Mouse (Mus musculus): ENCODE data around the gene Erg. TPM values are rescaled to one million over a fixed set of nuclear protein-coding genes. Genes with fewer than 3 reads are reported as not detected.

Gene Erg
- polyA plus RNA-seq, 1 experiment = 17.6 TPM

DNA sequence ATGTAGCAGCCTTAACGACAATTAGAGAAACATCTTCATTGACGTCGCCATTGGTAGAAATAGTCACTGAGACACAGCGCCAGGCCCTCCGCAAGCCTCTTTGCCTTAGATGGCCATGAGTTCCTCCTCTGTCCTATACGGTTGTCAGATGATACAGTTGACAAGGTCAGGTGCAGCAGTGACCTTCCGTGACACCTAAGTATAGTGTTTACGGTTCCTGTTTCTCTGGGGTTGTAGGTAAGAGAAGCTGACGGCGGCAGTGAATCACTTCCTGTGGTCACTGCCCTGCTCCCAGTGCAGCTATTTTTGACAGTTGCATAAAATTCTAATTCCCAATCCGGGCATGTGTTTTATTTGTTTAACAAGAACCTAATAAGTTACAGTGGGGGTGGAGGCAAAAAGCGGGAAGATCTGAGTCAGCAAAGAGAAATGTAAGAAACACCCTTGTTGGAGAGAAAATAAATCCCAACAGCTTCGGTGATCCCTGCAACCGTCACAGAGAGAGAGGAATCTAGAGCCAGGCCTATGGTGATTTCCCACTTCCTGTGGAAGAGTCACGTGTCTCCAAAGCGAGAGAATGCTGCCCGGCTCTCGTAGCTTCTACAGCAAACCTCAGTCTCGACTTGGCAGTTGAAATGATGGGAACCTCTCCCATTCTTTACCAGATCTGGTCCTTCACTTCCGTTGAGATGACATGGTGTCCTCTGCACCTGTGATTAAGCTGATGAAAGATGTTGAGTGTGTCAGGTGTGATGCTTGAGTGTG is 25.8 kb upstream of the Erg start:
- TF ChIP-seq POLR2A (IDR thresholded peaks at IDR 0.05; ENCODE audit: low read depth, low read length) (no peak), CTCF (IDR thresholded peaks at IDR 0.05; ENCODE audit: borderline replicate concordance, insufficient read depth, low read length) (no peak)
- Histone ChIP-seq H3K27ac (ENCODE audit: insufficient read depth, low read length) (peak overlapping the region; percentile 5; the same call in 1 of the 2 replicates), H3K4me3 (ENCODE audit: insufficient read depth, low read length) (no peak overlapping the region), H3K4me1 (ENCODE audit: control insufficient read depth, insufficient read depth, low read length) (peaks cover 5% of the 10 kb centered on the region; the same call in 1 of the 2 replicates)

DNA sequence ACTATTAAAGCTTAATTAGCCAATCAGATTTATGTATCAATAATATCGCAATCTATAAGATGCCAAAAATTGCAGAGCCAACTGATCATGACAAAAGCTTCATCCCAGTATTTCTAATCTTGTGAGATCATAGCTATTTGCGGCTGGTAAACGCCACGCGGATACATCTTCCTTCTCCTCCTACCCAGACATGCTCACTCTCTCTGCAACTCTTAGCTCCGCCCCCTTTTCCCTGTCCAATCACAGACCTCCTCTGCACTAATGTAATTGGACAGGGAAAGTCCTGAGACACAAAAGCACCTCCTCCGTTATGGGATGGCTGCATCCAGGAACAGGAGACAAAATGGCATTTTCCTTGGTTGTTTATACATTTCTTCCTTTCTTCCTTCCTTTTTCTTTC is 22.2 kb upstream of the Erg start:
- Histone ChIP-seq H3K4me3 (ENCODE audit: insufficient read depth, low read length) (no peak overlapping the region), H3K27ac (ENCODE audit: insufficient read depth, low read length) (no peak overlapping the region), H3K4me1 (ENCODE audit: control insufficient read depth, insufficient read depth, low read length) (peaks cover 5% of the 10 kb centered on the region; the same call in 1 of the 2 replicates)
- TF ChIP-seq CTCF (IDR thresholded peaks at IDR 0.05; ENCODE audit: borderline replicate concordance, insufficient read depth, low read length) (no peak), POLR2A (IDR thresholded peaks at IDR 0.05; ENCODE audit: low read depth, low read length) (no peak)

DNA sequence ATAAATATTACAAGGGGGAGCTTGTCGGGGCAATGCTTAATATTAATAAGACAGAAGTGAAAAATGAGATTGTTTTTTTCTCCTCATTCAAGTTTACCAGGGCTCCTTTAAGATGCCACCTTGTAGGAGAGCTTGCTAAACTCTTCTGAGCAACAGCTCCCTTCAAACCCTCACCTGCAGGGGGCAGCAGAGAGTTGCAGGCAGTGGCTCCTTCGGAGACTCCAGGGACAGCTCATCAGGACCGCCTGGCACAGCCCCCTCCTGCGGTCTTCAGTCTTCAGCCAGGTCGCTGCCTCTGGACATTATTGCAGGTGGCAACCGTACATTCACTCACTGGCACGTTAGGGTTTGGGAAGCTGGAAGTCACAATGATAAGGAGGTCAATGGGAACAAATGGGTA is 18.9 kb upstream of the Erg start:
- no peak for TF ChIP-seq POLR2A (IDR thresholded peaks at IDR 0.05; ENCODE audit: low read depth, low read length)
- TF ChIP-seq CTCF (IDR thresholded peaks at IDR 0.05; ENCODE audit: borderline replicate concordance, insufficient read depth, low read length) = peak; percentile 62
- Histone ChIP-seq H3K27ac (ENCODE audit: insufficient read depth, low read length) (no peak overlapping the region), H3K4me3 (ENCODE audit: insufficient read depth, low read length) (no peak overlapping the region), H3K4me1 (ENCODE audit: control insufficient read depth, insufficient read depth, low read length) (no peaks in the 10 kb centered on the region)

DNA sequence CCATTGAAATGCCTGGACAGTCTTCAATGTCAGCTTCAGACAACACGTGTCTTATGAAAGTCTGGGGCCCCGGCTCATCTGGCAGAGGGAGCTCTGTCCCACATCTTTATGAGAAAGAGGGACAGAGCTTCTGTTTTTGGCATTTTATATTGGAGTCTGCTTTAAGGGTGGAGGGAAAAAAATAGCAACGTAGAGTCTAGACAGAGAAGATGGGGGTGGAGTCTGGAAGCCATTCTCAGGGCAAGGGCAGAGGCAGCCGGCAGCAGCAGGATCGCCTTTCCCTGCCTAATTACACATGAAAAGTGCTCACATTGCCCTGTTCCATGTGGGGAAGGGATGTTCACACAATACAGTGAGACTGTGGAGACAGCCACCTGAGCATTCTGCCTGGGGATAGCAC is 16.1 kb upstream of the Erg start:
- TF ChIP-seq CTCF (IDR thresholded peaks at IDR 0.05; ENCODE audit: borderline replicate concordance, insufficient read depth, low read length) (no peak), POLR2A (IDR thresholded peaks at IDR 0.05; ENCODE audit: low read depth, low read length) (no peak)
- no peak overlapping the region for H3K4me3 ChIP-seq (ENCODE audit: insufficient read depth, low read length)
- peak overlapping the region; percentile 20; the same call in 1 of the 2 replicates for H3K27ac ChIP-seq (ENCODE audit: insufficient read depth, low read length)
- no peaks in the 10 kb centered on the region for H3K4me1 ChIP-seq (ENCODE audit: control insufficient read depth, insufficient read depth, low read length)

DNA sequence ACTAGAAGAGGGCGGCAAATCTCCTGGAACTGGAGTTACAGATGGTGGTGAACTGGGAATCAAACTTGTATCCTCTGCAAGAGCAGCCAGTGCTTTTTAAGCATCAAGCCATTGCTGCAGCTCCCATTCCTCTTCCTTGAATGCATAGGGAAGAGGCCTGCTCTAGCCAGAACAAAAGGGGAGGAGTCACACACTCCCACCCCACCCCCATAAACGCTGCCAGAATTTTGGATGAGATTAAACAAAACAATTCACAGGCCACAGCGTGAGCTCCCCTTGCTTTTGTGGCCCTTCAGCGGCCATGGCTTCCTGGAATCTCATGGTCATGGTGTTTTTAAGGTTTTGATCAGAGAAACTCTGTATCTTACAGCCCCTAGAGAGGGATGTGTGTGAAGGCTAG is 15.4 kb upstream of the Erg start:
- Histone ChIP-seq H3K27ac (ENCODE audit: insufficient read depth, low read length) (peak overlapping the region; percentile 20; the same call in 1 of the 2 replicates), H3K4me3 (ENCODE audit: insufficient read depth, low read length) (no peak overlapping the region)
- no peak for TF ChIP-seq POLR2A (IDR thresholded peaks at IDR 0.05; ENCODE audit: low read depth, low read length)
- TF ChIP-seq CTCF (IDR thresholded peaks at IDR 0.05; ENCODE audit: borderline replicate concordance, insufficient read depth, low read length) = no peak

DNA sequence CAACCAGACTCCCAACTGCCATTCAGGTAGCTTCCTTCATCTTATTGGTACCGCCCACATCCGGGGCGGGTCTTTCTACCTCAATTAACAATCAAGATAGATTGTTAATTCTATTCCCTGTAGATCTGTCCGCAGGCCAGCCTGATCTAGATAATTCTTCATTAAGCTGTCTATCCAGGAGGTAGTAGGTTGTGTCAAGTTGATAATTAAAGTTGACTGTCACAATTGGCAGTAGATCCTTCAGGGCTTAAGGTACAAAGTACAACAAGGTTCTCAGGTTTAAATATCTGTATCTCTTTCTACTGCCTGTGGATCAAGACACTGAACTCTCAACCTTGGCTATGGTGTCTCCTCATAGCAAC is 14.8 kb upstream of the Erg start:
- H3K4me1 ChIP-seq (ENCODE audit: control insufficient read depth, insufficient read depth, low read length) = peaks cover 4% of the 10 kb centered on the region
- no peak overlapping the region for H3K4me3 ChIP-seq (ENCODE audit: insufficient read depth, low read length)
- no peak for TF ChIP-seq CTCF (IDR thresholded peaks at IDR 0.05; ENCODE audit: borderline replicate concordance, insufficient read depth, low read length)
- no peak for TF ChIP-seq POLR2A (IDR thresholded peaks at IDR 0.05; ENCODE audit: low read depth, low read length)
- H3K27ac ChIP-seq (ENCODE audit: insufficient read depth, low read length) = no peak overlapping the region

More for the DNA sequence above, 15.4 kb upstream of the Erg start:
- H3K4me1 ChIP-seq (ENCODE audit: control insufficient read depth, insufficient read depth, low read length) = peaks cover 1% of the 10 kb centered on the region

DNA sequence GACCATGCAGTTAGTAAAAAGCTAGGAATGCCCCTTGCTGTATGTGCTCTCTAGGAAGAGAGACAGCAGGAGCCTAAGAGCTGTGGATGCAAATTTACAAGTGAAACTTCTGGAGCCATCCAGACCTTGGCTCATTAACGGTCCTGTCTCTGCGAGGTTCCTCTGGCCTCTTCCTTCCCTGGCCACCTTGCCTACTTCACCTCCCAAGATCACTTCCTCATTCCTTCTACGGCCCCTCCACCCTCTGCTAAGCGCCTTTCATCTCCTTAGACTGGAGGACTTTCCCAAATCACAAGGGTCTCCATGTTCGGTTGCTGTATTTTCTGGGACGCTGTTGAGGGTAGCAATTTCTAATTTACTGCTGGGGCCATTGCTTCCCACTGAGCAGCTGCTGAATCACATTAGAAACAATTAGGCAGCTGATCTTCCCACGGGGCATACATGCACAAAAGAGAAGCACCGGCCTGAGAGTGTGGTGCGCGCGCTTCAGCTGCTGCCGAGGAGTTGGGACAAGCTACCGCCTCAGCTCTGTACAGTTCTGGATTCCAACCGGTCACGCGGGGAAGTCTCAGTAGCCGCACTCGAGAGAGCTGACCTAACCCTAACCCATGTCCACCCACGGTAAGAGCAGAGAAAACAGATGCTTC is 14.3 kb upstream of the Erg start:
- TF ChIP-seq CTCF (IDR thresholded peaks at IDR 0.05; ENCODE audit: borderline replicate concordance, insufficient read depth, low read length) (no peak), POLR2A (IDR thresholded peaks at IDR 0.05; ENCODE audit: low read depth, low read length) (no peak)
- Histone ChIP-seq H3K4me1 (ENCODE audit: control insufficient read depth, insufficient read depth, low read length) (peaks cover 4% of the 10 kb centered on the region), H3K4me3 (ENCODE audit: insufficient read depth, low read length) (no peak overlapping the region), H3K27ac (ENCODE audit: insufficient read depth, low read length) (no peak overlapping the region)

DNA sequence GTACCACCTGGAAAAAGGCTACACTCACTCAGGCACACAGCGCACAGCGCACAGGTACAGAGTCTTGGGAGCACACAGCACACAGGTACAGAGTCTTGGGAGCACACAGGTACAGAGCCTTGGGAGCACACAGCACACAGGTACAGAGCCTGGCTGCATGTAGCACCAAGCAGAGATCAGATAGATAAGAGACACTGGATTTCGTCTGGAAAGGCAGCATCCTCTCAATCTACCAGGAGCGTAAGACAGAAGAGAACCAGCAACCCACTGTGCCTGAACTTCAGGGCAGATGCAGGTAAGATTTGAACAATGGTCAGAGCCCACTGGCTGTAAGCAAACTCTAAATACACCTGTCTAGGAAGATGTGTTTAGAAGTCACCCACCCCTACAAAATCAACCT is 12.5 kb upstream of the Erg start:
- no peak overlapping the region for H3K27ac ChIP-seq (ENCODE audit: insufficient read depth, low read length)
- no peak overlapping the region for H3K4me3 ChIP-seq (ENCODE audit: insufficient read depth, low read length)
- TF ChIP-seq POLR2A (IDR thresholded peaks at IDR 0.05; ENCODE audit: low read depth, low read length) (no peak), CTCF (IDR thresholded peaks at IDR 0.05; ENCODE audit: borderline replicate concordance, insufficient read depth, low read length) (no peak)
- peaks cover 4% of the 10 kb centered on the region for H3K4me1 ChIP-seq (ENCODE audit: control insufficient read depth, insufficient read depth, low read length)

DNA sequence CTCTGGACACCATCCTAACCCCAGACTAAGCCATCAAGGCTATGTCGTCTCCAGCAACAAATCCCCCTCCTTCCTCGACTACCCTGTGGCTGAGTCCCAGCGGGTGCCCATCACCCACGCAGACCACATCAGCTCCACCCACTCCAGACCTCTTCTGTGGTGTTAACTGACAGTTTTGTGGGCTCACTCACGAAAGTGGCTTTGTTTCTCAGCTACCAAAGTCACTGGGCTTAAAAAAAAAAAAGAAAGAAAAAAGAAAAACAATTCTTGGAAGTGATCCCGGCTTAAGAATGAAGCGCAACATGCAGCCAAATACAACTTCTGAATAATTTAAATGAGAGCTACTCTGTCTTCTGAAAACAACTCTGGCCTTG is 11.2 kb upstream of the Erg start:
- H3K4me1 ChIP-seq (ENCODE audit: control insufficient read depth, insufficient read depth, low read length) = peaks cover 4% of the 10 kb centered on the region
- H3K27ac ChIP-seq (ENCODE audit: insufficient read depth, low read length) = peak overlapping the region; percentile 74
- TF ChIP-seq CTCF (IDR thresholded peaks at IDR 0.05; ENCODE audit: borderline replicate concordance, insufficient read depth, low read length) = no peak
- no peak for TF ChIP-seq POLR2A (IDR thresholded peaks at IDR 0.05; ENCODE audit: low read depth, low read length)
- H3K4me3 ChIP-seq (ENCODE audit: insufficient read depth, low read length) = no peak overlapping the region

DNA sequence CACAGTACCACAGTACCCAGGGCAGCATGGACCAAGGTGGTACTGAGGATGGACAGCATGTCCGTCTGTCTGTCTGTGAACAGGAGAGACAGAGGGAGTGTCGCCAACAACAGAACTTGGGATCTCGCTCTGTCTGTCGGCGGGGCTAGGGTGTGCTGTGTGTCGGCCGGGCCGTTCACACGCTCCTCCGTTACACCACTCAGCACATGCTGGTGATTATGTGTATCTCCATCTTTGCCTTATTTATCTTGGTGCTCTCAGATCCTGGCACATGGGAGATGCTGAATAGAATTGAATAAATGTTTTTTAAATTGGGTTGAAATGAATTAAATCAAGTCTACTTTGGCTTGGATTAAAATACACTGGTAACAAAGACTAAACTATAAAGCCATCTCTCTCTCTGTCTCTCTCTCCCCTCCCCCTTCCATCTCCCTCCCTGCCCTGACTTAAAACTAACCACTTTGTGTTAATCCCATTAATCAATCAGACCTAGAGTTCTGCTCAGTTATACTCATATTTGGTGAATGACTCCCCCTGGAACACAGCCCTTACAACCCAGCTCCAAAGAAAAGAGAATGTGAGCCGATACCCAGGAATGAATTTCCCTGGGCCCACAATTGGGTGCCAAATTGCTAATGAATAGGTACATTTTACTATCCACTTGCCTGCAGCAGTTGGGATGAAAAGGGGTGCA is 10.6 kb upstream of the Erg start:
- Histone ChIP-seq H3K4me3 (ENCODE audit: insufficient read depth, low read length) (no peak overlapping the region), H3K4me1 (ENCODE audit: control insufficient read depth, insufficient read depth, low read length) (peaks cover 4% of the 10 kb centered on the region), H3K27ac (ENCODE audit: insufficient read depth, low read length) (peak overlapping the region; percentile 74)
- TF ChIP-seq POLR2A (IDR thresholded peaks at IDR 0.05; ENCODE audit: low read depth, low read length) = no peak
- TF ChIP-seq CTCF (IDR thresholded peaks at IDR 0.05; ENCODE audit: borderline replicate concordance, insufficient read depth, low read length) = no peak
